Mouse (Mus musculus) 3T3-L1 (cell line): ENCODE results near the gene Rptor.

ENCODE experiments used
- DNase-seq: peaks from one replicate; pipeline ENCODE4 v3.0.0-alpha.2; 2015; ENCODE audit warnings: low read depth, low spot score

The Rptor gene

GRCm38 (mm10) chr11:119781726-119782125 is 179.0 kb downstream of the Rptor start:
- DNase-seq, result no peak

- DNase-seq, result no peak
These were observed 180.9 kb downstream of the Rptor start for GRCm38 (mm10) chr11:119783653-119784052.

DNA sequence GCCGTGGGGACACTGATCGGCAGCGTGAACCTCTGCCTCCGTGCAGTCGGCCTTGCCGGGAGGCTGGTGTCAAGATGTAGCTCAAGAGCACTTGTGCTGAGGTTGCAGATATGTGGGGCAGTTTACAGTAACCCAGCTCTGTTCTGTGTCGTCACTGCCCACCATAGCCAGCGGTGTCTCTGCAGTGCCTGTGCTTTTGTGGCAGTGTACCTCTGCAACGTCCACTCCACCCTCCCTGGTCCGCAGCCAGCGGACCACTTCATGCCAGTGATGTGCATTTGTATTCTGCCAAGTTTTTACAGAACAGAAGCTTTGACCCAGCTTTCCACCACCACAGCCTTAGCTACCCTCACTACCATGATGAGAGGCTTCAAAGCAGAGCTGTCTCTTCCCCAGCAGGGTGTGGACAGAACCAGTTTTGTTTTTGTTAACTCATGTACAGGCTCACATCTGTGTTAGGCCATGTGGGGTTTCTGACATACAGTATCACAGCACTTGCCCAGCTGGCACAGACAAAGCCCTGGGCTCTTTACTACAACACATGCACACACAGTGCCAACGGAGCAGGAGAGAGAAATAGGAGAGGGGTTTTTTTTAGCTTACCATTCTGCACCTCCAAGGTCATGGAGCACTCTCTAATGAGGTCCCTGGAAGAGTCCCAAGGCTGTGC is 182.1 kb downstream of the Rptor start:
- no peak for DNase-seq

DNA sequence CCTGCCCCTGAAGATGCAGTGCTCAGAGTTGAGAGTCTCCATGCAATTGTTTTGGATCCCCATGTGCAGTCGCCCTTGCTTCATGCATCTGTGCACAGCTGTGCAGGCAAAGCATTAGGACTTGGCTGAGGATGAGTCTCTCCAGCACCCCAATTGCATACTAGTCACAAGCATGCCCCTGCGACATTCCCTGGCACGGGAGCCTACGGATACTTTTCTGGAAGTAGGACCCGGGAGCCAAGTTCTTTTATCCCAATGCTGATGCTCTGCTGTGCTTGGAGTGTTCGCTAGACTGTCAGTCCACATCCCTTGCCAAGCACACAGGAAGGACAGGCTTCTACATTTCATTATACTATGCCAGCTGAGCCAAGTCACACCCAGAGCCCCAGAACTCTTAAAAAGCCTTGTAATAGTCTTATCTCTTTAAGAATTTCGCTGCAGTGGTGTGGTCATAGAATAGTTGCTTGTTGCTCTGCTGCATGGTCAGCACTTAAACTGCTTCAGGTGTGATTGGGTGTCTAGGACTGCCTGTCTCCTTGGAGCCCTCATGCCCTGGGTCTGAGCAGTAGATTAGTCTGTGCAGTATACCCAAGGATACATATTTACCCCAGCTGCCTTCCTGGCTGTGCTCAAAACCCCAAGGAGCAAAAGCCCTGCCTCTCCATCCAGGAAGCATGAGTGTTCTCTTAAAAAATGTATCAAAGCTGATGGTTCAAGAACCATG is 183.1 kb downstream of the Rptor start:
- no peak for DNase-seq

GRCm38 (mm10) chr11:119786385-119786880 is 183.7 kb downstream of the Rptor start:
- DNase-seq, result no peak

GRCm38 (mm10) chr11:119788488-119788887 is 185.8 kb downstream of the Rptor start:
- no peak for DNase-seq

DNA sequence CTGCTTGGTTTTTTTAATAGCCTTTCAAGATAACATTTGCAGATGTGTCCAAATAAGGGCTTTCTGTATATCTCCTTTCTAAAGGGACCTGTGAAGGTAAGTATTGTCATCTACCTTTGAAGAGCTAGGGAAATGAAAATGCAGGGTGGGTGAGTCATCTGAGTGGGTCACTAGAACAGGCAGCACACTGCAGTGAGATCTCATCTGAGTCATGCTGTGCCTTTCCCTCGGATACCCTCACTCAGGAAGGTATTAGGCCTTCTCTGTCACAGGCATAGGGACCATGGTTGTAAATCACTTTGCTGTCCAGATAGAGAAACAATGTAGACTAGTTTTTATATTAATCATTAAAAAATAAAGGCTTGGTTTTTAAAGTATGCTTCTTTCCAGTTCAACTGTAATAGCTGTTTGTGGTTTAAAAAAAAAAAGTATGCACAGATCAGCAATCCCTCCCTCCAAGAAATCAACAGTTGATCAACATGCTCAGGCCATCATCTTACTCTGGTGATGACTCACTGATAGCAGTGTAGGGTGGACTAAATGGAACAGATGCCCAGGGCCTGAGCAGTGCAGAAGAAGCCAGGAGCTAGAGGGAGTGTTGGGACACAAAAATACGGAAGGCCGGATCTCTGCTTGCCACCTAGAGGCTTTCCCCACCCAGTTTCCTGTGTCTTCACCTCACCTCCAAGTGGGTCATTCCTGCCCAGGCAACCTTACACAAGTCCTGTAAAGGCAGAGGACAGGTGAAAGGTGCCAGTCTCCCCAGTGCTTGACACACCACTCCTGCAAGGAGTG is 186.4 kb downstream of the Rptor start:
- peak; percentile 70 for DNase-seq

- no peak for DNase-seq
These were observed 189.3 kb downstream of the Rptor start for GRCm38 (mm10) chr11:119791923-119792564.

DNA sequence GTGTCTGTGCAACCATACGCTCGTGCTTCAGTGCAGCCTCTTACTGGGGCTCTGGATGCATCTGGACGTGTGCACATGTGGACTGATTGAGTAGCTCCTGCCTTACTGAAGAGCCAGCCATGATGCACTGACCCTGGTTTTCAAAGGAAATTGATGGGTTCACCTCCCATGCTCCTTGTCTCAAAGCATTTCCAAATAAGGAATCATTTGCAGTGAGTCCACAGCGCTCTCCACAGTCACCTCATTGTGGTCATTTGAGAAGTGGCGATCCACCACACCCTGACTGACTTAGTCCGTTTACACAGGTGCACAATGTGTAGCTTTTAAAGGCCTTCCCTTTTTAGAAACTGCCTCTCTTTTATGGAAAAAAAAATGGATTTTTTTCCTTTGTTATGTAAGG is 190.7 kb downstream of the Rptor start:
- DNase-seq, result peak; percentile 30

- no peak for DNase-seq
These were observed 191.3 kb downstream of the Rptor start for GRCm38 (mm10) chr11:119794020-119794419.

GRCm38 (mm10) chr11:119794671-119795070 is 192.0 kb downstream of the Rptor start:
- DNase-seq, result peak; percentile 73

- peak; percentile 71 for DNase-seq
These were observed 193.7 kb downstream of the Rptor start for GRCm38 (mm10) chr11:119796406-119796805.

DNA sequence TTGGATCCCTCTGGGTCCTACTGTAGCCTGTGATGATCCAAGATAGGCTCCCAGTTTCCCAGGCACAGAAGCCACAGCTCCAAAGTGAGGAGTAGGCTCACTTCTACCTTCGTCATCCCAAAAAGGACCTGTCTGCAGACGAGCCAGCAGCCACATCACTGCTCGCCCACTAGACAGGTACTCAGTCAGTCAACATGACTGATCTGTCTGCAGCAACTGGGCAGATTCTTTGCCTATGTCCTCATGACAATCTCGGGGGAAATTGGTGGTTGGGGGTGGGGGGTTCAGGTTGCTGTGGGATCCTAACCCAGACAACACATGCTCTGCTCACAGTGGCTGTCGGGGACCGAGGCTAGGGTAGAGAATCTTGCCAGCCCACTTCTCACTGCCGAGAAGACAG is 194.1 kb downstream of the Rptor start:
- peak; percentile 26 for DNase-seq

DNA sequence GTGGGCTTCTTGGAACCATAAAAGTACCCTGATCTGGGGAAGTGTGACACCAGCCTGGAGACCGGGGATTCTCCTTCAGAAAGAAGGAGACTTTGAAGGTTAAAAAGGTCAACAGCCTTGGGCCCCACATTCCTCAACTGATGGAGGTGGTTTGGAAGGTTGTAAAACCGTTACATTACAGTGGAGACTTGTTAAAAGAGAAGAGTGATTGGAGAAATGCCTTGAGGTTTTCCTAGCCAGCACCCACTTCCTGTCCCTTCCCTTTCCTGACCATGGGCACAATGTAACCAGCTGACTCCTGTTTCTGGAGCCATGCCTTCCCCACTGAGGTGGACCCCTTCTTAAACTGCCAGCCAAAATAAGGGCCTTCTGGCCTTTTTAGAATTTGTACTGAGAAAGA is 196.8 kb downstream of the Rptor start:
- peak; percentile 52 for DNase-seq

DNA sequence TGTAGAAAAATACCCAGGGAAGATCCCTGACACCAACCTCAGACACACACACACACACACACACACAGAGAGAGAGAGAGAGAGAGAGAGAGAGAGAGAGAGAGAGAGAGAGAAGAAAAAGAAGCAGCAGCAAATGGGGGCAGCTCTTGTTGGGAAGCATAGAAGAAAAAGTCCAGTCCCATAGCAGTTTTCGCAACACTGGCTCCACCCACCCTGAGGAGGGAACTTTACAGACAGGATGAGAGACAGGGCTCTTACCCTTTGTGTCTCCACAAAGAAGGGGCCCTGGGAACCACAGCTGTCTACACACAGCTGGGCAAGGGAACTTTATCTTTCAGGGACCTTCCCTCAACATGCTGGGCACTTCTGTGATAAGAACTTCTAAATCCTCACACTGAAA is 199.2 kb downstream of the Rptor start:
- DNase-seq, result peak; percentile 71

DNA sequence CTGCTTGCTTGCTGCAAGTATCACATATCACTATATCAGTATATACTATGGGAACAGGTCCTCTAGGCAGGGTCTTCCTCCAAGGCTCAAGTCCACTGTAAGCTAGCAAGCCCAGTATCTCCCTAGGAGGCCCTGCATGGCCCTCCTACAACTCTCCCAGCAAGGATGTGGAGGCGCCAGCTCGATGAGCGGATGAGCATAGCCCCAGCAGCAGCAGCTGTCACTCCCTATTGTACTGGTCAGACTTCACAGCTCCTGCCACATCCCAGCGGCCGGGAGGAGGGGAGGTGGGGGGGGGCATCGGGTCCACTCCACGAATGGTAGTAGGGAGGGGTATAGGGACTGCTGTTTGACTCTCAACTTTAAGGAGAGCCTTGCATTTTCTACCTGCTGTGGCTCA is 200.2 kb downstream of the Rptor start:
- no peak for DNase-seq

- DNase-seq, result no peak
These were observed 201.7 kb downstream of the Rptor start for GRCm38 (mm10) chr11:119804392-119804791.

- no peak for DNase-seq
These were observed 202.5 kb downstream of the Rptor start for GRCm38 (mm10) chr11:119805112-119805750.

DNA sequence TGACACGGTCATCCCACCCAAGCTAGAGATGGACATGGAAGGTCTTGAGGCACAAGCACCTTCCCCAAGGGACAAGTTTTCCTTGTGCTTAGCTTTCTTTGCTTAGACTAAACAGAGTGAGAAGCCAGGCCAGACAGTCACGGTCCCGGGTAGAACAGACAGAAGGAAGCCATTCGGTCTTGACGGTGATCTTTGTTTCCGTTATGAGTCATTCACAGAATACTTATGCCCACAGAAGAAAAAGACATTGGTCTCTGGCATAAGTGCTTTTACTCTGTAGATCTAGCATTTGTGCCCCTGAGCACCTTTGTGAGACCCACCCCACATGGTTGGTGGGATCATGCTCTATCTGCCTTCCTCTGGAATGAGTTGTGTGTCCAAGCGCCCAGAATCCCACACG is 203.8 kb downstream of the Rptor start:
- DNase-seq, result no peak

- peak; percentile 48 for DNase-seq
These were observed 204.8 kb downstream of the Rptor start for GRCm38 (mm10) chr11:119807431-119808031.
